Mouse (Mus musculus) heart, postnatal 0 days (tissue): ENCODE data around the gene Mast3. TPM values are rescaled to one million over a fixed set of nuclear protein-coding genes. Genes with fewer than 3 reads are reported as not detected.

ENCODE experiments used
- ATAC-seq: fragments of 200-750 bp; cut with Nextera tagmentation; 2 replicates; pipeline ENCODE4 v1.8.0; 2017; ENCODE audit warnings: low read depth, moderate number of reproducible peaks, moderate library complexity; ENCODE audit not compliant: insufficient read depth
- DNase-seq: peaks from one replicate; pipeline ENCODE4 v3.0.0-alpha.2; 2016; ENCODE audit warnings: low spot score
- H3K27ac ChIP-seq: fragments of 300-500 bp; sonication (generic); 2 replicates; pipeline ENCODE4 v1.5.1; 2014; ENCODE audit warnings: low read depth, mild to moderate bottlenecking
- H3K27me3 ChIP-seq: fragments of 300-500 bp; sonication (generic); 2 replicates; pipeline ENCODE4 v1.6.1; 2014; ENCODE audit warnings: low read length, mixed read lengths; ENCODE audit not compliant: control insufficient read depth, insufficient read depth
- H3K36me3 ChIP-seq: fragments of 300-500 bp; sonication (generic); replicated peaks from 2 replicates; pipeline ENCODE4 v1.6.1; 2014; ENCODE audit warnings: low read length, mixed read lengths; ENCODE audit not compliant: control insufficient read depth, insufficient read depth
- H3K4me1 ChIP-seq: fragments of 300-500 bp; sonication (generic); 2 replicates; pipeline ENCODE4 v1.6.1; 2014; ENCODE audit warnings: antibody characterized with exemption; ENCODE audit not compliant: control insufficient read depth, insufficient read depth
- H3K4me2 ChIP-seq: fragments of 300-500 bp; sonication (generic); 2 replicates; pipeline ENCODE4 v1.6.1; 2014; ENCODE audit warnings: low read depth, mild to moderate bottlenecking, low read length, moderate library complexity
- H3K4me3 ChIP-seq: fragments of 300-500 bp; sonication (generic); 2 replicates; pipeline ENCODE4 v1.5.1; 2014; ENCODE audit warnings: low read depth, low read length
- H3K9ac ChIP-seq: fragments of 300-500 bp; sonication (generic); replicated peaks from 2 replicates; pipeline ENCODE4 v1.6.1; 2014; ENCODE audit warnings: low read depth, low read length, mixed read lengths
- H3K9me3 ChIP-seq: fragments of 300-500 bp; sonication (generic); replicated peaks from 2 replicates; pipeline ENCODE4 v1.6.1; 2016; ENCODE audit warnings: low read length; ENCODE audit not compliant: control insufficient read depth
- CTCF ChIP-seq: IDR thresholded peaks from 2 replicates; pipeline ENCODE4 v1.5.1; 2016; ENCODE audit warnings: antibody characterized with exemption, control low read depth, low read depth
- EP300 ChIP-seq: IDR thresholded peaks from 2 replicates; pipeline ENCODE4 v1.6.1; 2016; ENCODE audit warnings: antibody characterized with exemption, low read depth
- WGBS: fragments of 180-500 bp; shearing (Covaris S2); extraction: QIAGEN DNeasy Blood & Tissue Kit; methylation state at CpG from one replicate; pipeline ENCODE4 v1.1.7; 2014; 5-methylcytosine and 5-hydroxymethylcytosine counted together
- polyA plus RNA-seq: library from polyadenylated mRNA; unstranded; fragments of >200 nt; fragmentation: Nextera tagmentation; extraction: Ambion mirVana; gene quantifications from 2 replicates; pipeline ENCODE4 v1.2.1, GENCODE M21; 2015
- total RNA-seq: library from RNA; depleted of rRNA; stranded (reverse); fragments of >200 nt; gene quantifications from 2 replicates; pipeline ENCODE4 v1.2.3, GENCODE M21; 2014; ENCODE audit warnings: low replicate concordance

The Mast3 gene
- total and polyA plus RNA-seq, 2 experiments from 2014 or later, result 2.3 to 5.6 TPM

- no peak overlapping the region for H3K27ac ChIP-seq
- ATAC-seq (peak; percentile 22; the same call in 1 of the 2 replicates), DNase-seq (no peak)
- H3K4me3 ChIP-seq, result no peak overlapping the region
- peaks cover 36% of the 10 kb centered on the region; the same call in 1 of the 2 replicates for H3K27me3 ChIP-seq
- no peaks in the 10 kb centered on the region for H3K36me3 ChIP-seq
- 12% methylated on average over 30 of the region's 30 CpGs for WGBS
- TF ChIP-seq CTCF (no peak), EP300 (no peak)
- H3K9ac ChIP-seq, result no peak overlapping the region
- no peaks in the 10 kb centered on the region for H3K4me1 ChIP-seq
- peaks cover 13% of the 10 kb centered on the region; the same call in 1 of the 2 replicates for H3K9me3 ChIP-seq
- H3K4me2 ChIP-seq, result no peak overlapping the region
Measured at GRCm38 (mm10) chr8:70816679-70817078, 11.8 kb upstream of the Mast3 start.

GRCm38 (mm10) chr8:70812885-70813284, 8.0 kb upstream of the Mast3 start:
- TF ChIP-seq CTCF, result no peak
- no peak for TF ChIP-seq EP300
- no peaks in the 10 kb centered on the region for H3K36me3 ChIP-seq
- no peaks in the 10 kb centered on the region for H3K4me1 ChIP-seq
- peaks cover 25% of the 10 kb centered on the region; the same call in 1 of the 2 replicates for H3K27me3 ChIP-seq
- no peak for DNase-seq
- no peak overlapping the region for H3K9ac ChIP-seq
- H3K4me2 ChIP-seq, result no peak overlapping the region
- no peak overlapping the region for H3K4me3 ChIP-seq
- ATAC-seq, result no peak
- H3K27ac ChIP-seq, result no peak overlapping the region
- no peaks in the 10 kb centered on the region for H3K9me3 ChIP-seq
- WGBS, result 52% methylated on average over 4 of the region's 4 CpGs

- DNase-seq (no peak), ATAC-seq (no peak)
- no peak overlapping the region for H3K9ac ChIP-seq
- H3K4me2 ChIP-seq, result no peak overlapping the region
- H3K9me3 ChIP-seq, result no peaks in the 10 kb centered on the region
- H3K4me1 ChIP-seq, result no peaks in the 10 kb centered on the region
- 40% methylated on average over 4 of the region's 4 CpGs for WGBS
- peaks cover 17% of the 10 kb centered on the region; the same call in 1 of the 2 replicates for H3K27me3 ChIP-seq
- no peak overlapping the region for H3K4me3 ChIP-seq
- no peak for TF ChIP-seq EP300
- TF ChIP-seq CTCF, result no peak
- no peak overlapping the region for H3K27ac ChIP-seq
- no peaks in the 10 kb centered on the region for H3K36me3 ChIP-seq
Measured at GRCm38 (mm10) chr8:70812055-70812454, 7.2 kb upstream of the Mast3 start.

GRCm38 (mm10) chr8:70810962-70811680, 6.3 kb upstream of the Mast3 start:
- H3K27me3 ChIP-seq, result peaks cover 7% of the 10 kb centered on the region; the same call in 1 of the 2 replicates
- no peaks in the 10 kb centered on the region for H3K4me1 ChIP-seq
- H3K9ac ChIP-seq, result no peak overlapping the region
- H3K4me3 ChIP-seq, result no peak overlapping the region
- no peaks in the 10 kb centered on the region for H3K9me3 ChIP-seq
- H3K36me3 ChIP-seq, result no peaks in the 10 kb centered on the region
- H3K27ac ChIP-seq, result no peak overlapping the region
- no peak overlapping the region for H3K4me2 ChIP-seq
- WGBS, result 62% methylated on average over 20 of the region's 20 CpGs
- TF ChIP-seq EP300 (no peak), CTCF (no peak)
- DNase-seq (no peak), ATAC-seq (no peak)

- H3K4me1 ChIP-seq, result peaks cover 5% of the 10 kb centered on the region; the same call in 1 of the 2 replicates
- H3K36me3 ChIP-seq, result no peaks in the 10 kb centered on the region
- WGBS, result 75% methylated on average over 8 of the region's 8 CpGs
- TF ChIP-seq EP300 (no peak), CTCF (no peak)
- peak overlapping the region; percentile 16; the same call in 1 of the 2 replicates for H3K4me2 ChIP-seq
- ATAC-seq, result no peak
- H3K9me3 ChIP-seq, result no peaks in the 10 kb centered on the region
- no peak overlapping the region; the same call in 1 of the 2 replicates for H3K4me3 ChIP-seq
- no peak overlapping the region for H3K9ac ChIP-seq
- DNase-seq, result no peak
- no peak overlapping the region for H3K27ac ChIP-seq
- peaks cover 10% of the 10 kb centered on the region; the same call in 1 of the 2 replicates for H3K27me3 ChIP-seq
Measured at GRCm38 (mm10) chr8:70808955-70809701, 4.3 kb upstream of the Mast3 start.
